Mouse (Mus musculus): ENCODE measurements around the gene Col11a2. TPM values are rescaled to one million over a fixed set of nuclear protein-coding genes. Genes with fewer than 3 reads are reported as not detected.
"Not testable (repeated sequence)": the region's sequence is repeated elsewhere in the genome, so short reads cannot be mapped to it uniquely, and the experiment has no call there.

Col11a2 gene
- polyA plus RNA-seq (2014; fragmentation: Nextera tagmentation; extraction: Ambion mirVana), result 1.3 and 1.7 TPM in 2 replicates

DNA sequence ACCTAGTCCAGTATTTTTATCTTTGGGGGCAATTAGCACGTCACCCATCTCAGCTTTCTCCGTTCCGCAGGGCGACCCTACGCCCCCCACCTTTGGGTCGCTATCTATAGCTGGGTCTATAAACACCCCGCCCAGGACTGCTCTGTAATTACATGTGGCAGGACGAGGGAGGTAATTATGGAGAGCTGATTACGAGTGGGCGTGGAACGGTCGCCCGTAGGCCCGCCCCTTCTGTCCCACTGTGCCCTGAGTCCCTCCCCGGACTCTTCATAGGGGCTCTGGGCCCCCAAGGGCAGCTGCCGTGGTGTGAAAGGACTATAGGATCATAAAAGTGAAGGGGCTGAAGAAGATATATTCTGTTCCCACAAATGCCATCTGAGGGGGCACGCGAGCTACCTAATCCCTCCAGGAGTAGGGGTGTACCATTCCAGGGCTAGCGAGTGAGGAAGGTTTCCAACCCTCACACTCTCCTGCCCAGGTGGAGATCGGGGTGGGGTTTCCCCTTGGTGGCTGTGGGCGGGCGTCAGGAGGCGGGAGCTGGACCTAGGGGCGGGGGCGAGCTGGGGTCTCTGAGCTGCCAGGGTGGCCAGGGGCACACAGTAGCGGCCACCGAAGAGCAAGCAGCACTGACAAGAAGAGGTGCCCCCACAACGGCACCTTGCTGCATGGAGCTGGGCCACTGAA lies at the start of gene Col11a2:
Gene Col11a2 (plus strand): TSS at position 560 of the 684 bp plus-strand sequence.
- H3K9ac ChIP-seq (ENCODE audit: low read length), result peak within 1 kb of the TSS; percentile 1
- no peaks in the 10 kb centered on the region for H3K9me3 ChIP-seq (ENCODE audit: control insufficient read depth, low read length)
- DNase-seq (ENCODE audit: low spot score) (no peak), ATAC-seq (replicated peaks; ENCODE audit: low FRiP score) (peak; percentile 68)
- peak within 1 kb of the TSS; percentile 52 for H3K4me2 ChIP-seq (ENCODE audit: low read depth, low read length, severe bottlenecking)
- no peaks in the 10 kb centered on the region for H3K27me3 ChIP-seq (ENCODE audit: control insufficient read depth, insufficient read depth, low read length)
- peaks cover 14% of the 10 kb centered on the region; the same call in 1 of the 2 replicates for H3K36me3 ChIP-seq (ENCODE audit: control insufficient read depth, insufficient read depth, low read length)
- H3K4me1 ChIP-seq (replicated peaks; ENCODE audit: control insufficient read depth, insufficient read depth, low read length), result peaks cover 19% of the 10 kb centered on the region
- 10% methylated on average over 28 of the region's 28 CpGs for WGBS
- H3K4me3 ChIP-seq (ENCODE audit: low read depth, low read length), result peak within 1 kb of the TSS; percentile 2
- H3K27ac ChIP-seq (ENCODE audit: low read depth, low read length), result no peak within 1 kb of the TSS

DNA sequence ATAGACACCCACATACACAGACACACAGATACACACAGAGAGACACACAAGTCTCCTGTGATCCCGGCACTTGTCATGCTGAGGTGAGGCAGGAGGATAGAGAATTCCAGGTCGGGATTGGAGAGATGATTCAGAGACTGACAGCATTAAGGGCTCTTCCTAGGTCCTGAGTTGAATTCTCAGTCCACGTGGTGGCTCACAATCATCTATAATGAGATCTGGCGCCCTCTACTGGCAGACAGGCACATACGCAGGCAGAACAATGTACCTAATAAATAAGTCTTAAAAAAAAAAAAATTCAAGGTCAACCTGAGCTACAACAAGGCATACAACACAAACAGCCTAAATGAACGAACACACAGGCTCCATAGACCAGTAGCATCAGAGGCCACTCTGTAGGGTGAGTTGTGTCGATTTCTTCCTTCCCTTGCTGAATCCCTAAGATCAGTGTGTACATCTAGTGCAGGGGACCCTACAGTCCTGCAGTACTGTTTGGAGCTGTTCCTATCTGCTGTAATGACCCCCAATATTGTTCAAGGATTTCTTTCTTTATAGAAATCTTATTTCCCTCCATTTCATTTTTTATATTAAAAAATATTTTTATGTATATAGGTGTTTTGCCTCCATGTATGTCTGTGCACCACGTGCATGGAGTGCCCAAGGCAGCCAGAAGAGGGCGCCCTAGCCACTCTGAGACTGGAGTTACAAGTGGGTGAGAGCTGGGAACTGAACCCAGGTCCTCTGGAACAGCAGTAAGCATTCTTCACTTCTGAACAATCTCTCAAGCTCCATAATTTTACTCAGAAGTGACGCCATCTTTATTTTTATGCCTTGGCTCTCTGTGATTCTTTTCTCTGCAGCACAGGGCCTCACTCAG lies 47.2 kb upstream of the Col11a2 start:
- ATAC-seq (replicated peaks; ENCODE audit: low FRiP score), result no peak
- Histone ChIP-seq H3K27me3 (ENCODE audit: control insufficient read depth, insufficient read depth, low read length) (no peaks in the 10 kb centered on the region), H3K9ac (ENCODE audit: low read length) (no peak overlapping the region), H3K36me3 (ENCODE audit: control insufficient read depth, insufficient read depth, low read length) (no peaks in the 10 kb centered on the region), H3K4me3 (ENCODE audit: low read depth, low read length) (no peak overlapping the region), H3K27ac (ENCODE audit: low read depth, low read length) (no peak overlapping the region), H3K4me1 (replicated peaks; ENCODE audit: control insufficient read depth, insufficient read depth, low read length) (no peaks in the 10 kb centered on the region), H3K4me2 (ENCODE audit: low read depth, low read length, severe bottlenecking) (no peak overlapping the region), H3K9me3 (ENCODE audit: control insufficient read depth, low read length) (no peaks in the 10 kb centered on the region)
- WGBS, result 34% methylated on average over 10 of the region's 10 CpGs
- peak; percentile 75 for DNase-seq (ENCODE audit: low spot score)

DNA sequence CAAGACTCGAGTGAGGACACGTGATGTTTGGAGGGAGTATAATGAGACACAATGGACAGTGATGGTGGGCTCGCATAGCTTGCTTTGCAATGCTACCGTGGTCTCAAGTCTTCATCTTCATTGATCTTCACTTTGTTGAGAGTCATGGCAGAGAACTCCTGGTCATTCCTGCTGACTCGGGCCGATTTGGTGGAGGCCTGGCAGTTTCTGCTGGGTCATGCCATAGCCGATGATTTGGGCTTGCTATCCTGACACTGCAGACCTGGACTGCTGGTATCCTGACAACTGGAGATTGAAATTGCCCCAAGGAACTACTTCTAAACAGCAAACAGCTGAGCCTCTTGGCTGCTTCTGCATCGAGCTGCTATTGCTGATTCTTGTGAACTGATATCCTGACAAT lies 44.3 kb upstream of the Col11a2 start:
- no peak overlapping the region for H3K4me3 ChIP-seq (ENCODE audit: low read depth, low read length)
- ATAC-seq (replicated peaks; ENCODE audit: low FRiP score) (no peak), DNase-seq (ENCODE audit: low spot score) (no peak)
- H3K9me3 ChIP-seq (ENCODE audit: control insufficient read depth, low read length), result no peaks in the 10 kb centered on the region
- no peaks in the 10 kb centered on the region for H3K36me3 ChIP-seq (ENCODE audit: control insufficient read depth, insufficient read depth, low read length)
- H3K4me1 ChIP-seq (replicated peaks; ENCODE audit: control insufficient read depth, insufficient read depth, low read length), result peaks cover under 1% of the 10 kb centered on the region; the same call in 1 of the 2 replicates
- peaks cover 5% of the 10 kb centered on the region; the same call in 1 of the 2 replicates for H3K27me3 ChIP-seq (ENCODE audit: control insufficient read depth, insufficient read depth, low read length)
- H3K9ac ChIP-seq (ENCODE audit: low read length), result no peak overlapping the region
- no peak overlapping the region for H3K4me2 ChIP-seq (ENCODE audit: low read depth, low read length, severe bottlenecking)
- no peak overlapping the region for H3K27ac ChIP-seq (ENCODE audit: low read depth, low read length)
- WGBS, result 93% methylated on average over 8 of the region's 8 CpGs

DNA sequence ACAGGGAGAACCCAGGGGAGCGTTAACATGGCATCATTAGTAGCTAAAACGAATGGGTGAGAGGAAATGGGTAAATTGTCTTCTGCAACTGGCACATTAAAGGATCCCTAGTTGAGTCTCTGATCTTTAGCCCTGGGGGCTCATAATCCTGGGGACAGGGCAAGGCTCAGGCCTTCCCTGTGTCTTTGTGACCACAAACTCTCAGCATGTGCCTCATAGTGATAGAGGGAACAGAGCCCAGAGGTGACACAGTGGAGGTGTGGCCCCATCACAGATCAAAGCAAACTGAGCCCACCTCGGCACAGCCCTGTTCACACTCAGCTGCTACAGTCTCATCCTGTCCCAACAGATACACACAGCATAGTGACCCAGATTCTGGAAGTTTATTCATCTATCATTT lies 43.6 kb upstream of the Col11a2 start:
- 81% methylated on average over 3 of the region's 3 CpGs for WGBS
- no peak overlapping the region for H3K4me3 ChIP-seq (ENCODE audit: low read depth, low read length)
- H3K27ac ChIP-seq (ENCODE audit: low read depth, low read length), result no peak overlapping the region
- no peaks in the 10 kb centered on the region for H3K36me3 ChIP-seq (ENCODE audit: control insufficient read depth, insufficient read depth, low read length)
- no peak overlapping the region for H3K9ac ChIP-seq (ENCODE audit: low read length)
- H3K4me1 ChIP-seq (replicated peaks; ENCODE audit: control insufficient read depth, insufficient read depth, low read length), result peaks cover 2% of the 10 kb centered on the region; the same call in 1 of the 2 replicates
- H3K27me3 ChIP-seq (ENCODE audit: control insufficient read depth, insufficient read depth, low read length), result peaks cover 8% of the 10 kb centered on the region; the same call in 1 of the 2 replicates
- DNase-seq (ENCODE audit: low spot score), result no peak
- no peak for ATAC-seq (replicated peaks; ENCODE audit: low FRiP score)
- H3K4me2 ChIP-seq (ENCODE audit: low read depth, low read length, severe bottlenecking), result no peak overlapping the region
- no peaks in the 10 kb centered on the region for H3K9me3 ChIP-seq (ENCODE audit: control insufficient read depth, low read length)

DNA sequence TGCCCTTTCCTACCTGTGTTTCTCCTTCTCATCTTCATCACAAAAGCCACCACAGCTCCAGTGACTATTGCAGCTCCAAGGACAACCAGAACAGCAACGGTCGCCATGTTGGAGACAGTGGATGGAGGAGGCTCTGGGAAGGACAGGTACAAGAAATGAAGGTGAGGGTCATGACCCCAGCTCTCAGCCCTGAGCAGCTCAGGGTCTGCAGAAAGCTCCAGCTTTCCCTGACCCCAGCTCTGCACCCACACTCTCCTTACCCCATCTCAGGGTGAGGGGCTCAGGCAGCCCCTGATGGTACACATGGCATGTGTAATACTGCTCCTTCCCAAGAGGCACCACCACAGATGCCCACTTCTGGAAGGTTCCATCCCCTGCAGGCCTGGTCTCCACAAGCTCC lies 42.2 kb upstream of the Col11a2 start:
- not testable (repeated sequence) for H3K27ac ChIP-seq (ENCODE audit: low read depth, low read length); H3K4me1 ChIP-seq (replicated peaks; ENCODE audit: control insufficient read depth, insufficient read depth, low read length); H3K4me3 ChIP-seq (ENCODE audit: low read depth, low read length); H3K36me3 ChIP-seq (ENCODE audit: control insufficient read depth, insufficient read depth, low read length); H3K4me2 ChIP-seq (ENCODE audit: low read depth, low read length, severe bottlenecking); H3K27me3 ChIP-seq (ENCODE audit: control insufficient read depth, insufficient read depth, low read length); ATAC-seq (replicated peaks; ENCODE audit: low FRiP score); H3K9me3 ChIP-seq (ENCODE audit: control insufficient read depth, low read length); H3K9ac ChIP-seq (ENCODE audit: low read length)
- DNase-seq (ENCODE audit: low spot score), result peak; percentile 35
- WGBS, result 91% methylated on average over 2 of the region's 2 CpGs

DNA sequence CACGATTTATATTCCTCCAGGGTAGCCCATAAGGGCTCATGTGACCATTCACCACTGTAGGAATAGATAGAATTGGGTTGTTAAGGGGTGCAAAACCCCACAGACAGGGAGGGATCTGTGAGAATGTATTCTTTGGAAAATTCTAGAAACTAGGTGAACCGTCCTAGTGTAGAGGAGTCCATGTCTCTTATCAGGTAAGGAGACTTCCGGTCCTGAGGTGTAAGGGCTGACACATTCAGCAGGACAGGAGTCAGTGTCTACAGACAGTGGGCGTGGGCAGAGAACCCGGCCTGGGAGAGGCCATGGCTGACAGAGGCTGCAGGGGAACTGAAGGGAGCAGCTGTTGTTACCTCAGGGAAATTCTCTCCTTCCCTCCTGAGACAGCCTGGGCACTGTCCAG lies 40.5 kb upstream of the Col11a2 start:
- not testable (repeated sequence) for H3K27me3 ChIP-seq (ENCODE audit: control insufficient read depth, insufficient read depth, low read length); DNase-seq (ENCODE audit: low spot score); H3K4me3 ChIP-seq (ENCODE audit: low read depth, low read length); H3K9ac ChIP-seq (ENCODE audit: low read length); ATAC-seq (replicated peaks; ENCODE audit: low FRiP score); H3K4me1 ChIP-seq (replicated peaks; ENCODE audit: control insufficient read depth, insufficient read depth, low read length); H3K27ac ChIP-seq (ENCODE audit: low read depth, low read length); H3K9me3 ChIP-seq (ENCODE audit: control insufficient read depth, low read length); H3K36me3 ChIP-seq (ENCODE audit: control insufficient read depth, insufficient read depth, low read length); H3K4me2 ChIP-seq (ENCODE audit: low read depth, low read length, severe bottlenecking)
- WGBS, result 62% methylated on average over 5 of the region's 5 CpGs

DNA sequence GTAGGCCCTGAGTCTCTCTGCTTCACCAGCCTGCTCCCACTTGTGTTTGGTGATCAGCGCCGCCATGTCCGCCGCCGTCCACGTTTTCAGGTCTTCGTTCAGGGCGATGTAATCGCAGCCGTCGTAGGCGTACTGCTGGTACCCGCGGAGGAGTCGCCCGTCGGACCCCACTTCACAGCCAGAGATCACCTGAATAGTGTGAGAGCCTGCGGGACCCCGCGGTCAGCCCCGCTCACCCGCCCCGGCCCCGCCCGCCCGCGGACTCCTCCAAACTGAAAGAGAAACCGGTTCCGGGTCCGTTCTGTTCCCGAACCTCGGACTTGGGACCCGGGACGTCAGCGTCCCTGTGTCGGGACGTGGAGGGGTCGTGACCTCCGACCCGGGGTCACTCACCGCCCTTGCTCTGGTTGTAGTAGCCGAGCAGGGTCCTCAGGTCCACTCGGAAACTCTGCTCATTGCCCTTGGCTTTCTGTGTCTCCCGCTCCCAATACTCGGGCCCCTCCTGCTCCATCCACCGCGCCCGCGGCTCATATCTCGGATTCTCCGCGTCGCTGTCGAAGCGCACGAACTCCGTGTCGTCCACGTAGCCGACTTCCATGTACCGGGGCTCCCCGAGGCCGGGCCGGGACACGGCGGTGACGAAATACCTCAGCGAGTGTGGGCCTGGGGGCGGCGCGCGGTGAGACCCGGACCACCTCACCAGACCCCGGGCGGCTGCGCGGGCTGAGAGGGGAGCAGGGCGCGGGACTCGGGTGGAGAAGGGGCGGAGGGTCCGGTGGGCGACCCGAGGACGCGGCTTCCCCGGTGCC lies 39.7 kb upstream of the Col11a2 start:
- no peaks in the 10 kb centered on the region for H3K36me3 ChIP-seq (ENCODE audit: control insufficient read depth, insufficient read depth, low read length)
- ATAC-seq (replicated peaks; ENCODE audit: low FRiP score), result peak; percentile 42
- no peaks in the 10 kb centered on the region for H3K9me3 ChIP-seq (ENCODE audit: control insufficient read depth, low read length)
- H3K9ac ChIP-seq (ENCODE audit: low read length), result peak overlapping the region; percentile 64
- no peak overlapping the region for H3K27ac ChIP-seq (ENCODE audit: low read depth, low read length)
- H3K4me2 ChIP-seq (ENCODE audit: low read depth, low read length, severe bottlenecking), result peak overlapping the region; percentile 94
- H3K4me3 ChIP-seq (ENCODE audit: low read depth, low read length), result peak overlapping the region; percentile 54
- H3K27me3 ChIP-seq (ENCODE audit: control insufficient read depth, insufficient read depth, low read length), result peaks cover 8% of the 10 kb centered on the region; the same call in 1 of the 2 replicates
- H3K4me1 ChIP-seq (replicated peaks; ENCODE audit: control insufficient read depth, insufficient read depth, low read length), result peaks cover 2% of the 10 kb centered on the region; the same call in 1 of the 2 replicates
- WGBS, result 1% methylated on average over 86 of the region's 87 CpGs
- DNase-seq (ENCODE audit: low spot score), result peak; percentile 55

DNA sequence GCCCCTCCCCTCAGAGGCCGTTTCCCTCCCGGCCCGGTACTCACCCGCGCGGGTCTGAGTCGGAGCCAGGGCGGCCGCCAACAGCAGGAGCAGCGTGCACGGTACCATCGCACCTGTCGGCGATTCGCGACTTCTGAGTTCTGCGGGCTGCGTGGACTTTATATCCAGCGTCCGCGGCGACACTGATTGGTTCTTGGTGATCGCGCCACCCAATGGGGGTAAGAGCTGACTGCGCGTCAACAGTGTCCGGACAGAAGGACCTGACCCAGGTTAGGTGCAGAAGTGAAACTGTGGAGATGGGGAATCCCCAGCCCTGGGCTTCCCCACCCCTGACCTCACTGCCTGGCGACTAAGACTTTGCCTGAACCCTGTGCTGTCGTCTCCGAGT lies 39.1 kb upstream of the Col11a2 start, which contains the start of gene H2-K1:
Gene H2-K1 (minus strand): TSS at position 198 of the 388 bp plus-strand sequence.
- Histone ChIP-seq H3K4me2 (ENCODE audit: low read depth, low read length, severe bottlenecking) (peak within 1 kb of the TSS; percentile 94), H3K27ac (ENCODE audit: low read depth, low read length) (no peak within 1 kb of the TSS), H3K9ac (ENCODE audit: low read length) (peak within 1 kb of the TSS; percentile 64), H3K4me1 (replicated peaks; ENCODE audit: control insufficient read depth, insufficient read depth, low read length) (peaks cover 2% of the 10 kb centered on the region; the same call in 1 of the 2 replicates), H3K4me3 (ENCODE audit: low read depth, low read length) (peak within 1 kb of the TSS; percentile 54), H3K9me3 (ENCODE audit: control insufficient read depth, low read length) (no peaks in the 10 kb centered on the region), H3K27me3 (ENCODE audit: control insufficient read depth, insufficient read depth, low read length) (peaks cover 8% of the 10 kb centered on the region; the same call in 1 of the 2 replicates), H3K36me3 (ENCODE audit: control insufficient read depth, insufficient read depth, low read length) (no peaks in the 10 kb centered on the region)
- ATAC-seq (replicated peaks; ENCODE audit: low FRiP score) (peak; percentile 80), DNase-seq (ENCODE audit: low spot score) (peak; percentile 83)
- WGBS, result 1% methylated on average over 27 of the region's 30 CpGs
